Mouse (Mus musculus) bone marrow macrophage, adult 2 months (primary cell): ENCODE data around the gene Cebpz.

Experiments used
- CTCF ChIP-seq: IDR thresholded peaks from 2 replicates; pipeline ENCODE4 v1.5.1; 2012; ENCODE audit warnings: low read depth, mild to moderate bottlenecking, low read length, moderate library complexity
- POLR2A ChIP-seq: IDR thresholded peaks from 2 replicates; pipeline ENCODE4 v1.6.1; 2012; ENCODE audit warnings: mild to moderate bottlenecking, low read depth, low read length, borderline replicate concordance

DNA sequence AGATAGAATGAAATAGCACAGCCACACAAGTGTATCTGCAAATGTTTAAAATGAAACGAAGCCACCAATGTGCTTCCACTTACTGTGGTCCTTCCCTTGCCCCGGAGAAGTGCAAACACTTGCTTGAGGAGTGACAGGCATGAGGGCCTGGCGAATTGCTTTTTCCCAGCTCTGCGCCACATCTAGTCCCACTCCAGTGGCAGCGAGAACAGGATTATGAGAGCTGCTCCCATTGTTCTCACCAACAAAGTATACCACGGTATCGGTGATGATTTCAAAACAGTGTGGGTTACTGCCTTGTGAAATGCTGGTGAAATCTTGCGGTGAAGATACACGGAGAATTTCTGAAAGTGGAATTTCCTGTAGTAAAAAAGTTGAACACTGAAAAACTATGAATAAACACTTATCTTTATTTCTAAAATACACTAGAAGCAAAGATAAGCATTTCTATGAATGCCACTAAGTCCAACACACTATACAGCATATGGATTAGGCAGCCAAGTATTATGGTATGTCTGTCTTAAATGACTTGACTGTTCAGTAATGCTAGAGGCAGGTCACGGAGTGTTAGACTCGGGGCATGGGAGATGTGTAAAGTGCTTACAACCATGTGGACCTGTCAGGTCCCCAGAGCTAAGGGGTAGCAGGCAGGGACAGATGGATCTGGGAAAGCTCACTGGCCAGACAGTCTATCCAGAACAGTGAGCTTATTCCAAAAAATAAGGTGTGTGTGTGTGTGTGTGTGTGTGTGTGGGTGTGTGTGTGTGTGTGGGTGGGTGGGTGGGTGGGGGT is 29.4 kb upstream of the Cebpz start:
- TF ChIP-seq CTCF (no peak), POLR2A (no peak)
